Mouse (Mus musculus): ENCODE measurements at regions not wholly inside any gene's neighbourhood (a gene's known extent, or its start where the extent isn't known, plus 50 kb on each side); places are given as distances from the start of the nearest gene placed in this dataset.
"Not testable (repeated sequence)": the region's sequence is repeated elsewhere in the genome, so short reads cannot be mapped to it uniquely, and the experiment has no call there.

DNA sequence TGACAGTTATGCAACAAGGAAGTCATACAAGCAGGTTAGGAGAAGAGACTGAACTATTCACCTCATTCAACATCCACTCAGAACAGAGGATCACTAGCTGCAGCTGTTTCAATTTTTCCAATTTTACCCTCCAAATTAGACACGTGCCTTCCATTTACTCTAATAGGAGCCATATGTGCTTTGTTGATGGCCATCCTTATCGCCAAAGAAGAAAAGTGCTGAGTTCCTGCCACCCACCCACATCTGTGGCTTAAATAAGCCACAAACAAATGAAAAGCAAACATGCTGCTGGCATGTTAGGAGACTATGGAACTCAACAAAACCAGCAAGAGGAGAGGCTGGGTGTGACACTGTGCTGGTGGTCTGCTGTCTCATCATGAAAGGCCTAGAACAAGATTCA lies 1786.1 kb downstream of the 9330182O14Rik start:
- in situ Hi-C loops (cut with MboI; ENCODE audit: low sequenced_read_pairs): no loop called here

- in situ Hi-C loops (cut with MboI; ENCODE audit: low sequenced_read_pairs): no loop called here
Observed at GRCm38 (mm10) chr15:41936697-41937096, 1802.5 kb downstream of the 9330182O14Rik start.

- in situ Hi-C loops (cut with MboI; ENCODE audit: low sequenced_read_pairs): no loop called here
Observed at GRCm38 (mm10) chr15:41945226-41945625, 1811.1 kb downstream of the 9330182O14Rik start.

- in situ Hi-C loops (cut with MboI; ENCODE audit: low sequenced_read_pairs): no loop called here
Observed at GRCm38 (mm10) chr15:41947888-41948287, 1813.7 kb downstream of the 9330182O14Rik start.

DNA sequence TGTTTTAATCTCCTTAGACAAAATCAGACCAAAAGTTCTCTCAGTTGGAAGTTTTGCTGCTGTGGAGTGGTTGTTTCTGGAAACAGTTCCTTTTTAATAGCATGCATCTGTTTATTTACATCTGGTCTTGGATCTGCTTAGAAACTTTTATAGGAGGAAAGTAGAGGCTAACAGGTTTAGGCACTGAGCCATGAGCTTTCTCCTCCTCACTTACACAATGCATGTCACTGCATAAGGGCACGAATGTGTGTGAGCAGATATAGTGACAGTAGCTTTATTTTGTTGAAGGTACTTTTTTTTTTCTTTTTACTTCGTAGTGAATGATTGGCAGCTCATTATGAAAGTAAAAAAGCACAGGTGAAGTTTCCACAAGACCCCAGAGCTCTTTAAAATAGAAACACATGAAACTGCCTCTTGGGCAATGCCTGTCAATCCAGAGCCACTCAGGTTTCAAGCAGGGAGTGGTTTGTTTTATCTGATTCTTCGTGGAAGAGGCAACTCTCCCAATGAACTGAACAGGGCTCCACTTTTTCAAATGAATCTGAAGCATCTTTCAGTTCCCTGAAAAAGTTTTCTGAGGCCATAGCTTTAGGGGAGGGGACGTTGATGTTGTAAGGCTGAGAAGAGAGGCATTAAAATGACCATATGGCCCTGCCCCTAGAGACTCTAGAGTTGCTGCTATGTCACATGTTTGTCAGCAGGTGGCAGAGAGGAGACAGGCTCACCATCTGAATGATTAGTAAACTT lies 1814.4 kb downstream of the 9330182O14Rik start:
- in situ Hi-C loops (cut with MboI; ENCODE audit: low sequenced_read_pairs): no loop called here

DNA sequence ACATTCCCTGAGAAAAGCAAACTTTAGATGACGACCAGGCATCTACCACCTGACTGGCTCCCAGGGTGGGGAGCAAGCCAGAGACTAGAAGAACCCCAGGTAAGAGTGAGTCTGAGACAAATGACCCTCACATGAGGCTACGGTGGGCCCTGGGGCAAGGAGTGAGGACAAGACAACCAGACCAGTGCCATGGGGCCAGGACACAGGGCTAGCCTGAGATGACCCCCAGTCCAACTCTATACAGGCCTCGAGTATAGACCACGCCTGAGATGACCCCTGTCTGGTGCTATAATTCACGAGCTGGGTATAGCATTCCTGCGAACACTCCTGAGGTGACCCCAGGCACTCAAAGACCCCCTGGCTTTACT lies 1814.9 kb downstream of the 9330182O14Rik start:
- in situ Hi-C loops (cut with MboI; ENCODE audit: low sequenced_read_pairs): no loop called here

- in situ Hi-C loops (cut with MboI; ENCODE audit: low sequenced_read_pairs): no loop called here
Observed at GRCm38 (mm10) chr15:41951276-41951675, 1817.1 kb downstream of the 9330182O14Rik start.

GRCm38 (mm10) chr15:41960597-41960996 lies 1826.4 kb downstream of the 9330182O14Rik start:
- in situ Hi-C loops (cut with MboI; ENCODE audit: low sequenced_read_pairs): loop anchor here (5.0 kb wide), 1 partner anchor 143 kb away; no protein-coding TSS in a partner anchor

DNA sequence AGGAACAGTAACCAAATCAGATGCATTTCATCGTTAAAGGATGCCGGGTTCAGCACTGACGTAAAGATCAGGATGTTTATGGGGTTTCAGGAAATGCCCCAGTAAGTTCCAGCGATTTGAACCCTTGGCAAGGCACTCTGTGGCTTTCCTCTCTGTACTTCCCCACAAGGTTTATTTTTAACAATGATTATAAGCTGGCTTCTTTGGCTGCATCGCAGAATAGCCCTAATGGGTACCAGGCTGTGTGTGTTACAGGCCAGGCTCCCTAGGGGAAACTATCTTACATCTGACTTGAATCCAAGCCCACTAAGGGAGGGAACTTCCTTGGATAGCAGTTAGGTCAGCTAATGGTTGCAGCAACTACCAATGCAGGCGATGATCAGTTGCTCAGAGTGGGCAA lies 1836.7 kb downstream of the 9330182O14Rik start:
- in situ Hi-C loops (cut with MboI; ENCODE audit: low sequenced_read_pairs): no loop called here

DNA sequence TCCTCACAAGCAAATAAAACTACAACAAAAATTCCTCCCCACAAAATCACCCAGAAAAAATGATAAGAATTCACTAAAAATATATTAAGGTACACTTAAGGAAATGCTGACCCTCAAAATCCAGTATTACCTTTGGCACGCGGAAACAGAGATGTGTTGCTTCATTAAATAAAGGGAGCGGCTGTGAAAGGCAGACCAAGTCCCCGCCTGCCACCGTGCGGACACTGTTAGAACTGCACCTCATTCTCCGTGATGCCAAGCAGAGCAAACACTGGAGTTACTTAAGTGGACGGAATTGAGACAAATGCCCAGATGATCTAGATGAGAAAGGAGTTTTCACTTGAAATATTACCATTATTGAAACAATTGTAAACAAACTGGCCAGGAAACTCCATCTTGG lies 1839.1 kb downstream of the 9330182O14Rik start:
- in situ Hi-C loops (cut with MboI; ENCODE audit: low sequenced_read_pairs): no loop called here

DNA sequence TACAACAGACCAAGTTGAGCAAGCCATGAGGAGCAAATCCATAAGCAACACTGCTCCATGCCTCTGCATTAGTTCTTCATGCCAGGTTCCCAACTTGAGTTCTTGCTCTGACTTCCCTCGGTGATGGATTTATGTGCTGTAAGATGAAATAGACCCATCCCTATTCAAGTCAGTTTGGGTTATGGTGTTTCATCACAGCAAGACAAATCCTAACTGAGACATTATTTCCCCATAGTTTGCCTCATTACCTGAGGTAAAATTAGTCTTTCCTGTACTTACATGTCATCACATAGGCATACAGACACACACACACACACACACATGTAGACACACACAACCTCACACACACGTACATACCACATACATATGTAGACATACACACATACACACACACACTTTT lies 1843.0 kb downstream of the 9330182O14Rik start:
- in situ Hi-C loops (cut with MboI; ENCODE audit: low sequenced_read_pairs): loop anchor here (25.0 kb wide), 1 partner anchor 790 kb away; no protein-coding TSS in a partner anchor

DNA sequence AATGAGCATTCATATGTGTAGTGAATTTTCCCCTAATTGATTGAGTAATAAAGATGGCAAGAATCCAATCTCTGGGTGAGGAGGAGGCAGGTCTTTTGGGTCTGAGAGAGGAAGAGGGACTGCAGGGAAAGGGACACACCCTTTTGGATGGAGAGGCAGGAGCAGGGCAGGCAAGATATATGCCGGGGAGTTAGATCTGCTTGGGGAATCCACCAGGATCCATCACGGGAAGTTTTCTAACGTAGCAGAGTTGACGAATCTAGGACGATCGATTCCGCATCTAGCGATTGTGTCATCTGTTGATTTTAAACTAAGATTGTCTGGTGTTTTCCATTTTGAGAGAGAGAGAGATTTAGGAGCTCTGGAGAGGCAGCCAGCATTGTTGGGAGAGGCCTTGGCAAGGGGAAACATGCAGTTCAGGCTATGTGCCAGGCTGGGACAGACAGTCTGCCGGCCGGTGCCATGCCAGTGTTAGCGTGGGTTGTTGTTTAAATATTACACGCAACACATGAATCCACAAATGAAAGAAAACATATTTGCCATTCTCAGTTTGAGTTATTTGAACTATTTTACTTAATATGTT lies 1843.6 kb downstream of the 9330182O14Rik start:
- in situ Hi-C loops (cut with MboI; ENCODE audit: low sequenced_read_pairs): loop anchor here (25.0 kb wide), 1 partner anchor 790 kb away; no protein-coding TSS in a partner anchor

GRCm38 (mm10) chr15:41983261-41983660 lies 1849.1 kb downstream of the 9330182O14Rik start:
- in situ Hi-C loops (cut with MboI; ENCODE audit: low sequenced_read_pairs): loop anchor here (25.0 kb wide), 1 partner anchor 796 kb away; no protein-coding TSS in a partner anchor

DNA sequence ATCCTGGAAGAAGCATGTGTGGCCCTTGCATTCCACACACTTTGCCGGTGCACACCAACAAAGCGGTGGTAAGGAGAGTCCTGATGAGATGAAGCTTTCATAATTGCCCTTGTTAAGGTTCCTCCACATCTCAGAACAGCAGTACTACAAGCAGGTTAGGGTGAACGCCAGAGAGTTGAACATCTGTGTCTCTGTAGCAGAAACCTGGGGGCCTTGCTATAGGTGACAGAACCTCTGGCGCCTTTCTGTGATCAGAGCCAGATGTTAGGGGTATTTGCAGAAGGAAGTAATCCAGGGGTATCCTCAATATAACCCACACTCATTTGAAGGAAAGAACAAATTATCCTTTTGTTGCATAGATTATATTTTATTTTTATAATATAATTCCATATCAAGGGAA lies 1850.1 kb downstream of the 9330182O14Rik start:
- in situ Hi-C loops (cut with MboI; ENCODE audit: low sequenced_read_pairs): loop anchor here (25.0 kb wide), 1 partner anchor 797 kb away; no protein-coding TSS in a partner anchor

- in situ Hi-C loops (cut with MboI; ENCODE audit: low sequenced_read_pairs): loop anchor here (25.0 kb wide), 1 partner anchor 799 kb away; no protein-coding TSS in a partner anchor
Observed at GRCm38 (mm10) chr15:41986264-41986663, 1852.1 kb downstream of the 9330182O14Rik start.

- in situ Hi-C loops (cut with MboI; ENCODE audit: low sequenced_read_pairs): loop anchor here (25.0 kb wide), 1 partner anchor 802 kb away; no protein-coding TSS in a partner anchor
Observed at GRCm38 (mm10) chr15:41989065-41989464, 1854.9 kb downstream of the 9330182O14Rik start.

GRCm38 (mm10) chr15:41991816-41992215 lies 1857.7 kb downstream of the 9330182O14Rik start:
- in situ Hi-C loops (cut with MboI; ENCODE audit: low sequenced_read_pairs): loop anchor here (25.0 kb wide), 1 partner anchor 805 kb away; no protein-coding TSS in a partner anchor

DNA sequence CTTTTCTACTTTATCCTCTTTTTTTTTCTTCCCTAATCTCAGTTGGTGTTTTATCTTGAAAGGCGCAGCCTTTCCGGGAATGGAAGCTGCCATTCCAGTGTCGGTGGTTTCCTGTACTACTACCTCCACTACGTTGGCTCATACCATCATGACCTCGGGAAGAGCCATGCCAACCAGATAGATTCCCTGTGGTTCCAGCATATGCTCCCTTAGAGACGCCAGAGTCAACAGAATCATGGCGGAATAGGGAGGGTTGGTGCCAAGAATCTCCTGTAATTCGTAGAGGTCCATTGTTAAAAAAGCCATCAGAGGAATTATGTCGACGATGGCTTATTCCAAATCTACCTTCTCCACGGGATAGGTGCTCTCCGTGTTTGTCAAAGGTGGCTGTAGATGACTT lies 1898.1 kb downstream of the 9330182O14Rik start:
- in situ Hi-C loops (cut with MboI; ENCODE audit: low sequenced_read_pairs): not testable (repeated sequence)

- in situ Hi-C loops (cut with MboI; ENCODE audit: low sequenced_read_pairs): no loop called here
Observed at GRCm38 (mm10) chr15:42047088-42047976, 1913.2 kb downstream of the 9330182O14Rik start.

DNA sequence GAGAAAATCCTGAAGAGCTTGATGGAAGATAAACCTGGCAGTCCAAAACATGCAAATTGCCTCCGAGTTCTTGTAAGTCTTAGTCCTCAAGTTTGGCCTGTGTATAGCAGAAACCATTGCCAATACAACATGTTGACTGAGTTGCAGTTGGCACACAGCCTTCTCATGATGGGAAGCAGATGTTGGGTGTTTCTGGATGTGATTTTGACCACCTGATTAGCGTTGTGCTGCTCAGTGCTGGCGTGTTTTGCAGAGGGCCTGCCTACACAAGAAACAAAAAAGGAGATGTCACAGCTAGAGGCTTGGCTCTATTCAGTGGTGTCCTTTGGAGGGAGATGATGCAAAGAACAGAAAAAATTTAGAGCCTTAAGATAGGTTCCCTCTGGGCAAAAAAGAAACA lies 1922.6 kb downstream of the 9330182O14Rik start:
- in situ Hi-C loops (cut with MboI; ENCODE audit: low sequenced_read_pairs): no loop called here

All from CH12F3 (cell line).